Mouse (Mus musculus) liver, adult 2 months (tissue): Measurements from ENCODE around the gene Surf1.

Experiments
- CTCF ChIP-seq: fragments of 200-500 bp; IDR thresholded peaks from 2 replicates; pipeline ENCODE4 v1.5.1; 2011; ENCODE audit warnings: low read depth, low read length, control low read depth
- POLR2A ChIP-seq: fragments of 200-500 bp; IDR thresholded peaks from 2 replicates; pipeline ENCODE4 v1.6.1; 2011; ENCODE audit warnings: low read length, control low read depth; ENCODE audit not compliant: insufficient read depth; ENCODE audit errors: extremely low read depth

- TF ChIP-seq CTCF, result no peak
- no peak for TF ChIP-seq POLR2A
Measured at GRCm38 (mm10) chr2:26895898-26896297, 20.4 kb downstream of the Surf1 start.
